Mouse (Mus musculus) myocyte (in vitro differentiated cells): ENCODE data around the gene Eps8.

Experiments used
- CEBPB ChIP-seq: IDR thresholded peaks from 2 replicates; pipeline ENCODE4 v1.6.1; 2011; ENCODE audit warnings: mild to moderate bottlenecking, moderate library complexity; ENCODE audit not compliant: poor library complexity, insufficient read depth, severe bottlenecking
- E2F4 ChIP-seq: IDR thresholded peaks from one replicate; pipeline ENCODE4 v1.6.1; 2011; ENCODE audit warnings: mild to moderate bottlenecking, control low read depth, moderate library complexity; ENCODE audit not compliant: insufficient read depth
- MAX ChIP-seq: IDR thresholded peaks from one replicate; pipeline ENCODE4 v1.6.1; 2011; ENCODE audit warnings: low read depth, mild to moderate bottlenecking, control low read depth
- MYOD1 ChIP-seq, 3 experiments: IDR thresholded peaks; one replicate each; pipeline ENCODE4 v1.6.1; 2011; ENCODE audit warnings: control low read depth in 2 of 3, low read depth in 2 of 3, mild to moderate bottlenecking in 2 of 3, moderate library complexity in 1 of 3; ENCODE audit not compliant: insufficient read length in 2 of 3, control insufficient read depth in 1 of 3
- MYOG ChIP-seq, 3 experiments: IDR thresholded peaks; one replicate each; pipeline ENCODE4 v1.6.1; 2011; ENCODE audit warnings: control low read depth in 2 of 3, low read depth in 2 of 3, mild to moderate bottlenecking in 2 of 3; ENCODE audit not compliant: insufficient read length in 2 of 3, control insufficient read depth in 1 of 3, insufficient read depth in 1 of 3
- POLR2A ChIP-seq: IDR thresholded peaks from one replicate; pipeline ENCODE4 v1.6.1; 2011; ENCODE audit warnings: low read depth, mild to moderate bottlenecking, control low read depth, moderate library complexity; ENCODE audit not compliant: insufficient read length
- POLR2AphosphoS2 ChIP-seq: IDR thresholded peaks from one replicate; pipeline ENCODE4 v1.6.1; 2011; ENCODE audit warnings: low read depth, control low read depth; ENCODE audit not compliant: insufficient read length
- REST ChIP-seq: IDR thresholded peaks from one replicate; pipeline ENCODE4 v1.6.1; 2011; ENCODE audit warnings: mild to moderate bottlenecking, control low read depth, moderate library complexity; ENCODE audit not compliant: insufficient read depth, insufficient read length
- SRF ChIP-seq: IDR thresholded peaks from one replicate; pipeline ENCODE4 v1.6.1; 2011; ENCODE audit warnings: low read depth; ENCODE audit not compliant: control insufficient read depth, insufficient read length
- TCF12 ChIP-seq: IDR thresholded peaks from one replicate; pipeline ENCODE4 v1.6.1; 2011; ENCODE audit warnings: mild to moderate bottlenecking, control low read depth; ENCODE audit not compliant: poor library complexity, insufficient read depth, severe bottlenecking
- TCF3 ChIP-seq: IDR thresholded peaks from one replicate; pipeline ENCODE4 v1.6.1; 2011; ENCODE audit warnings: low read depth, control low read depth; ENCODE audit not compliant: insufficient read length
- USF1 ChIP-seq: IDR thresholded peaks from one replicate; pipeline ENCODE4 v1.6.1; 2011; ENCODE audit warnings: low read depth, mild to moderate bottlenecking, control low read depth, moderate library complexity

GRCm38 (mm10) chr6:137667665-137668064, 13.0 kb upstream of the Eps8 start:
- TF ChIP-seq MYOD1 (IDR thresholded peaks at IDR 0.05; ENCODE audit: control insufficient read depth in 1 of 3, insufficient read length in 2 of 3, low read depth in 2 of 3) (no peak), POLR2A (no peak), TCF12 (no peak), POLR2AphosphoS2 (no peak), USF1 (no peak), SRF (no peak), TCF3 (no peak), CEBPB (no peak), MYOG (IDR thresholded peaks at IDR 0.05; ENCODE audit: control insufficient read depth in 1 of 3, insufficient read depth in 1 of 3, insufficient read length in 2 of 3, low read depth in 2 of 3) (no peak), REST (no peak), MAX (no peak), E2F4 (no peak)
